ENCODE assay signal across 8 mouse cellular contexts in genomic region chr2:28512798-28513401, GRCm38 (mm10). TPM values are rescaled to one million over a fixed set of nuclear protein-coding genes. Genes with fewer than 3 reads are reported as not detected.
DNase-seq lines count a peak whose midpoint lies in the region; ATAC-seq and TF ChIP-seq lines count a peak whose summit lies in the region.

Gene Ralgds (plus strand): TSS chr2:28513125.

- H3K36me3 ChIP-seq in intestine, postnatal 0 days (ENCODE audit: control insufficient read depth, insufficient read depth), result no peaks in the 10 kb centered on the region; the same call in 1 of the 2 replicates
- H3K36me3 ChIP-seq in limb, embryonic 13.5 days, result peaks cover 14% of the 10 kb centered on the region
- no peaks in the 10 kb centered on the region for H3K36me3 ChIP-seq in midbrain, embryonic 16.5 days (ENCODE audit: control insufficient read depth, insufficient read depth, low read length)

- H3K4me2 ChIP-seq in intestine, postnatal 0 days (replicated peaks; ENCODE audit: low read depth), result peak within 1 kb of the TSS; percentile 98
- peak within 1 kb of the TSS; percentile 91 for H3K4me2 ChIP-seq in limb, embryonic 13.5 days (replicated peaks)
- peak within 1 kb of the TSS; percentile 97 for H3K4me2 ChIP-seq in midbrain, embryonic 16.5 days (ENCODE audit: low read length)

- under 1% methylated on average over 40 of the region's 71 CpGs for WGBS in intestine, postnatal 0 days
- under 1% methylated on average over 26 of the region's 71 CpGs for WGBS in limb, embryonic 13.5 days
- under 1% methylated on average over 35 of the region's 71 CpGs for WGBS in midbrain, embryonic 16.5 days

- peak within 1 kb of the TSS; percentile 63 for H3K4me3 ChIP-seq in intestine, postnatal 0 days (ENCODE audit: low read depth, low read length)
- peak within 1 kb of the TSS; percentile 78 for H3K4me3 ChIP-seq in limb, embryonic 13.5 days
- H3K4me3 ChIP-seq in midbrain, embryonic 16.5 days (ENCODE audit: low read depth, low read length), result peak within 1 kb of the TSS; percentile 64

- DNase-seq in ovary, adult 18-20 months (ENCODE audit: low spot score), result peak; percentile 55
- DNase-seq in ovary, postnatal 10 days (ENCODE audit: low spot score), result no peak
- DNase-seq in cerebellum, adult 8-10 months, result peak; percentile 76
- no peak for DNase-seq in gastrocnemius, postnatal 14 days
- DNase-seq in testis, postnatal 10 days (ENCODE audit: low spot score), result peak; percentile 77

- H3K4me1 ChIP-seq in intestine, postnatal 0 days (replicated peaks; ENCODE audit: control insufficient read depth, insufficient read depth, low read length), result peaks cover 5% of the 10 kb centered on the region
- peaks cover 26% of the 10 kb centered on the region for H3K4me1 ChIP-seq in limb, embryonic 13.5 days
- H3K4me1 ChIP-seq in midbrain, embryonic 16.5 days (ENCODE audit: control insufficient read depth, insufficient read depth, low read length), result peaks cover 35% of the 10 kb centered on the region

- peak within 1 kb of the TSS; percentile 72 for H3K9ac ChIP-seq in intestine, postnatal 0 days (ENCODE audit: low read depth, low read length)
- H3K9ac ChIP-seq in limb, embryonic 13.5 days, result peak within 1 kb of the TSS; percentile 91
- peak within 1 kb of the TSS; percentile 90 for H3K9ac ChIP-seq in midbrain, embryonic 16.5 days (ENCODE audit: low read depth, low read length)

- peak; percentile 59 for ATAC-seq in intestine, postnatal 0 days
- ATAC-seq in limb, embryonic 13.5 days (ENCODE audit: low FRiP score, low read depth), result peak; percentile 69
- ATAC-seq in midbrain, embryonic 16.5 days, result peak; percentile 70

- peak within 1 kb of the TSS; percentile 81 for H3K27ac ChIP-seq in intestine, postnatal 0 days (ENCODE audit: low read depth, low read length)
- peak within 1 kb of the TSS; percentile 73 for H3K27ac ChIP-seq in limb, embryonic 13.5 days
- peak within 1 kb of the TSS; percentile 92 for H3K27ac ChIP-seq in midbrain, embryonic 16.5 days (ENCODE audit: low read length)

- H3K27me3 ChIP-seq in intestine, postnatal 0 days (replicated peaks; ENCODE audit: control insufficient read depth, insufficient read depth, low read length), result no peaks in the 10 kb centered on the region
- peaks cover 3% of the 10 kb centered on the region; the same call in 1 of the 2 replicates for H3K27me3 ChIP-seq in limb, embryonic 13.5 days
- no peaks in the 10 kb centered on the region for H3K27me3 ChIP-seq in midbrain, embryonic 16.5 days (ENCODE audit: control insufficient read depth, insufficient read depth, low read depth, low read length)

- H3K9me3 ChIP-seq in intestine, postnatal 0 days (ENCODE audit: control insufficient read depth), result no peaks in the 10 kb centered on the region
- H3K9me3 ChIP-seq in limb, embryonic 13.5 days, result no peaks in the 10 kb centered on the region
- H3K9me3 ChIP-seq in midbrain, embryonic 16.5 days (replicated peaks; ENCODE audit: control insufficient read depth, low read length, poor library complexity, severe bottlenecking), result no peaks in the 10 kb centered on the region

- peak; percentile 36; the same call in 1 of the 2 replicates for TF ChIP-seq CTCF in intestine, postnatal 0 days (IDR thresholded peaks at IDR 0.05; ENCODE audit: low read depth)

- intact Hi-C loops in gastrocnemius, postnatal 14 days (cut with DNase I; ENCODE audit: low total_unique reads), result loop anchor here (10.0 kb wide), 1 partner anchor 72 kb away; the partner anchor contains the start of gene Gtf3c5

RNA-seq across cellular contexts. Expression of gene Ralgds, which starts in this region (rescaled TPM):
- 10 to 100 TPM; 17.1 to 25.3 TPM for total RNA-seq in gastrocnemius, postnatal 14 days (2021)
- polyA plus RNA-seq in intestine, postnatal 0 days (2015; fragmentation: Nextera tagmentation; extraction: Ambion mirVana), result 11.5 and 15.6 TPM in 2 replicates
- polyA plus RNA-seq in limb, embryonic 13.5 days (2015; fragmentation: Nextera tagmentation; extraction: Ambion mirVana), result 45.1 and 53.8 TPM in 2 replicates
- 78.4 and 82.0 TPM in 2 replicates for polyA plus RNA-seq in midbrain, embryonic 16.5 days (2015; fragmentation: Nextera tagmentation; extraction: Ambion mirVana)

Comparison
In these comparisons a context has a peak if more than half of its experiments do, and no peak if none do; other contexts are left out.
1. DNase-seq: peak in ovary, adult 18-20 months (single experiment), cerebellum, adult 8-10 months (single experiment) and testis, postnatal 10 days (single experiment); none in ovary, postnatal 10 days (single experiment) and gastrocnemius, postnatal 14 days (single experiment).
2. Peak in every context shown above with its lines, with median percentiles within 50 percentile points of each other: ATAC-seq, H3K27ac ChIP-seq, H3K4me2 ChIP-seq, H3K4me3 ChIP-seq and H3K9ac ChIP-seq.